10 mouse cellular contexts compared by ENCODE assay signal in the genomic region with DNA sequence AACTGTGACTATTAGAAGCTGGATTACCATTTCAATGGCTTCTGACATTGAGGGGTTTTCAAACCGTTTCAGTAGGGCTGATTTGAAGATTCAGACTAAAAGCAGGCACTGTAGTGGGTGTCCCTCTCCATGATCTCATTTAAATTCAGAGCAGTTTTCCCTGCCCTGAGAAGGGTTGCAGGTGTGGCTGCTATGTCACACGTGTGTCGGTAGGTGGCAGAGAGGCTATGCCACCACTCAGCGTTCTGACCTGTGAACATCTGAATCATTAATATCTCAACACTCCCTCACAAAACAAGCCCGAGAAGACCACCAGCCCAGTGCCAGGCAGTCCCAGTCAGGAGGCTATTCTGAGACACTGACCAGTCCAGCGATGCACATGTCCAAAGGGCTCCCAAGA.
A peak's percentile ranks its signal among the peaks of the same experiment; 100 is the strongest.
DNase-seq lines count a peak whose midpoint lies in the region; ATAC-seq and TF ChIP-seq lines count a peak whose summit lies in the region.
"Had no signal": no experiment of that assay in that cellular context is flagged by ENCODE, and none has a peak within 500 bp of the region (broad histone marks: within the 10 kb centered on the region; RNA-seq: fewer than 3 reads in every experiment).

No protein-coding gene starts in this region.

- TF ChIP-seq CTCF in kidney, postnatal 0 days (IDR thresholded peaks at IDR 0.05; ENCODE audit: low read depth), result peak; percentile 54
- TF ChIP-seq CTCF in brain, embryonic 14.5 days (IDR thresholded peaks at IDR 0.05; ENCODE audit: borderline replicate concordance, extremely low read depth, insufficient read depth, insufficient read length), result peak; percentile 52

- peak; percentile 43 to 49 for DNase-seq in cerebellum, postnatal 10 days
- no peak for DNase-seq in cerebellum, adult 11-12 months
- DNase-seq in kidney, postnatal 0 days (ENCODE audit: low spot score), result no peak
- peak; percentile 42 for DNase-seq in A20 (ENCODE audit: low read depth, low spot score)
- DNase-seq in brain, embryonic 14.5 days (ENCODE audit: low read depth), result peak; percentile 26
- no peak for DNase-seq in adrenal gland, postnatal 10 days
- DNase-seq in layer of hippocampus, adult 8-10 months (ENCODE audit: low spot score in 2 of 2), result no peak
- DNase-seq: cerebellum, postnatal 36 days; heart, postnatal 36 days had no signal

- H3K4me2 ChIP-seq in kidney, postnatal 0 days (ENCODE audit: low read length), result no peak overlapping the region
- no peak overlapping the region for H3K4me2 ChIP-seq in kidney, embryonic 14.5 days (replicated peaks; ENCODE audit: low read depth, low read length)

- no peak overlapping the region for H3K4me3 ChIP-seq in kidney, postnatal 0 days (replicated peaks; ENCODE audit: low read depth, low read length)
- H3K4me3 ChIP-seq in kidney, embryonic 14.5 days (ENCODE audit: low read length), result no peak overlapping the region

- no peak overlapping the region for H3K27ac ChIP-seq in kidney, postnatal 0 days
- no peak overlapping the region for H3K27ac ChIP-seq in kidney, embryonic 14.5 days (ENCODE audit: low read depth, low read length)

- 43% methylated on average over 6 of the region's 6 CpGs for WGBS in kidney, postnatal 0 days
- 39% methylated on average over 6 of the region's 6 CpGs for WGBS in kidney, embryonic 14.5 days

- no peak for TF ChIP-seq POLR2A in brain, embryonic 14.5 days (IDR thresholded peaks at IDR 0.05; ENCODE audit: borderline replicate concordance, extremely low read depth, insufficient read depth, insufficient read length, poor library complexity, severe bottlenecking)

- ATAC-seq in kidney, postnatal 0 days (replicated peaks; ENCODE audit: low FRiP score, low read depth), result no peak
- ATAC-seq in kidney, embryonic 14.5 days (ENCODE audit: low FRiP score, low TSS enrichment), result no peak

- no peaks in the 10 kb centered on the region for H3K27me3 ChIP-seq in kidney, postnatal 0 days (ENCODE audit: insufficient read depth, low read length)
- H3K27me3 ChIP-seq in kidney, embryonic 14.5 days (ENCODE audit: control insufficient read depth, insufficient read depth, low read length), result no peaks in the 10 kb centered on the region

- no peaks in the 10 kb centered on the region for H3K9me3 ChIP-seq in kidney, postnatal 0 days (replicated peaks; ENCODE audit: low read length)
- H3K9me3 ChIP-seq in kidney, embryonic 14.5 days (ENCODE audit: control insufficient read depth, low read length), result no peaks in the 10 kb centered on the region

- no peaks in the 10 kb centered on the region for H3K4me1 ChIP-seq in kidney, postnatal 0 days (replicated peaks; ENCODE audit: insufficient read depth, low read length)
- no peaks in the 10 kb centered on the region for H3K4me1 ChIP-seq in kidney, embryonic 14.5 days (ENCODE audit: control insufficient read depth, insufficient read depth, low read length)

- H3K36me3 ChIP-seq in kidney, postnatal 0 days (ENCODE audit: insufficient read depth, low read length), result no peaks in the 10 kb centered on the region
- no peaks in the 10 kb centered on the region for H3K36me3 ChIP-seq in kidney, embryonic 14.5 days (ENCODE audit: control insufficient read depth, insufficient read depth, low read length)

- no peak overlapping the region for H3K9ac ChIP-seq in kidney, postnatal 0 days (ENCODE audit: low read depth, low read length)
- H3K9ac ChIP-seq in kidney, embryonic 14.5 days (ENCODE audit: low read depth, low read length), result no peak overlapping the region

Comparison
In these comparisons a context has a peak if more than half of its experiments do, and no peak if none do; other contexts are left out.
1. DNase-seq: peak in cerebellum, postnatal 10 days (2 of 2), A20 (single experiment) and brain, embryonic 14.5 days (single experiment); none in cerebellum, adult 11-12 months (single experiment), kidney, postnatal 0 days (single experiment), adrenal gland, postnatal 10 days (single experiment) and layer of hippocampus, adult 8-10 months (0 of 2).